Mouse (Mus musculus) layer of hippocampus, adult 18-20 months (tissue): Measurements from ENCODE around the gene Eps15l1. TPM values are rescaled to one million over a fixed set of nuclear protein-coding genes. Genes with fewer than 3 reads are reported as not detected.

Source experiments
- DNase-seq, 2 experiments: peaks; one replicate each; pipeline ENCODE4 v3.0.0; 2022; ENCODE audit warnings: low spot score in 2 of 2
- long read RNA-seq: library from polyadenylated mRNA; stranded (forward); transcript quantifications from one replicate; pipeline ENCODE4 v2.0.0, GENCODE M21; 2021
- total RNA-seq, 2 experiments: library from RNA; stranded (reverse); gene quantifications; 2 replicates each; pipeline ENCODE4 v1.2.3; 2021

Eps15l1 gene
- total RNA-seq: 10 to 100 TPM; 60.6 to 67.8 TPM
- long read RNA-seq, transcript Eps15l1-201 (24 exons, 3,129 nt): major isoform, 26 of 62 reads
- long read RNA-seq, partial matches to known transcripts: 6 of 62 reads
- long read RNA-seq, other reads (novel, unspliced or antisense): 26 of 62 reads

- peak; percentile 97 to 99 for DNase-seq
These were observed at the start of gene Eps15l1 for GRCm38 (mm10) chr8:72421362-72422335. Gene Eps15l1, minus strand, starts transcription at chr8:72421460.

GRCm38 (mm10) chr8:72470684-72471083, 49.4 kb upstream of the Eps15l1 start:
- DNase-seq: no peak

GRCm38 (mm10) chr8:72469984-72470383, 48.7 kb upstream of the Eps15l1 start:
- no peak for DNase-seq

DNA sequence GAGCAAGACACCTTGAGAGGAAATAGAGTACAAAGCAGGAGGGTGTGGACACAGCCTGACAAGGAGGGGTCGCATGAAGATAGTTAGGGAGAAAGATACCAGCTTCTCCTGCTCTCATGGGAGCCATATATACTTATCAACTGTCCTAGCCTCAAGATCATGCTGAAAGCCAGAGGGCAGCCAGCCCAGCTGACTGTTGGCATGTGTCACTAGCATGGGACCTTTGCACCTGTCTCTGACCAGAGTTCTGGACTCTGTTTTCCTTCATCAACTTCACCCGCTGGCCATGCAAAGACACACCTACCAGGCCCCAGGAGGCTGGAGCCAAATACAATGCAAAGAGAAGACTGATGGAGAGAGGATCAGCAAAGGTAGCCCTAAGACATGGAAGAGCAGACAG, 48.0 kb upstream of the Eps15l1 start:
- DNase-seq: no peak

DNA sequence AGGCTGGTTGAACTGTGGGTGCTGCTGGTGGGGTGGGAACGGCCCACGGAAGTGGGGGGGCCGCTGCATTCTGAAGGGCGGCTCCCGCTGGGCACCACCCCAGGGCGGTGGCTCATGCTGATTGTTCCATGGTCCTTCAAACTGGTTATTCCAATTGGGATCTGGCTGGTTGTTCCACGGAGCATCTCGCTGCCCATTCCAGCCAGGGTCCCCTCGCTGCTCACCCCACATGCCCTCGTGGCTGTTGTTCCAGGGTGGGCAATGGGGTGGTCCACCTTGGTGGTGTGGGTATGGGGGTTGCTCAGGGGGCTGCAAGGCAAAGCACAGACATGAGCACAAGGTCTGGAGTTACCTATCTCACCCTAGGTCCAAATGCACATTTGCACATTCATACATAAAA, 43.0 kb upstream of the Eps15l1 start:
- no peak for DNase-seq

GRCm38 (mm10) chr8:72459881-72460533, 38.7 kb upstream of the Eps15l1 start:
- DNase-seq: no peak

DNA sequence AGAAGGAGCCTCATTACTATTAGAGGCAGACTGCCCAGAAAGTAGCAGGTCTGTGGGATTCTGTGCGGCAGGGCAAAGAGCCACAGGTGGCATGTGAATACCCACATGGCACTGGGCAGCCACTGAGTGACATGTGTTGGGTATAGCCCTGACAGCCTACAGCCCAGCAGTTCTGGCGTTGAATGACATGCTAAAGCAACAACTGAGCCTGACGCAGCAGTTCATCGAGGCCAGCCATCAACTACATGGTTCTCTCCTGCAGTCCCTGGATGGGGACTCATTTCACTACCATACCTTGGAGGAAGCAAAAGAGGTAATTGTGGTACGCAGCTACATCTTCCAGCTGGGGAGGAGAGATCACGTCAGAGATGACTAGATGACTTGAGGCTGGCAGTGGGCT, 37.2 kb upstream of the Eps15l1 start:
- no peak for DNase-seq

DNA sequence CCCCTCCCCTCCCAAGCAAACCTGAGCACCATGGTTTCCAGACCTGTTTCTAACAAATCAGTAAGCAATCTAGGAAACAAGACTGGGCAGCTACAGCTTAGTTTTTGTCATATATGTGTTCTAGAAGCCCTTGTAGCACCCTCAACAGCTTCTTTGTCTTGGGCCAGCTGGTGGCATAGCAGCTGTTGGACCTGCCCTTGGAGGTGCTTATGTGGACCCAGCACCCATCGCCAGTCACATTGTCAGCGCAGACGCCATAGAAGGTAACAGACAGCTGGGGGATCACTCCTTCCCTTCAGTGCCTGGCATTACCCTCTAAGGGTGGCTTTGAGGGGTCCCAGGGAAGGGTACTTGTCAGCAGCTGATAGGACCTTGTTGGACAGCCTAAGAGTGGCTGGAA, 36.5 kb upstream of the Eps15l1 start:
- no peak for DNase-seq

DNA sequence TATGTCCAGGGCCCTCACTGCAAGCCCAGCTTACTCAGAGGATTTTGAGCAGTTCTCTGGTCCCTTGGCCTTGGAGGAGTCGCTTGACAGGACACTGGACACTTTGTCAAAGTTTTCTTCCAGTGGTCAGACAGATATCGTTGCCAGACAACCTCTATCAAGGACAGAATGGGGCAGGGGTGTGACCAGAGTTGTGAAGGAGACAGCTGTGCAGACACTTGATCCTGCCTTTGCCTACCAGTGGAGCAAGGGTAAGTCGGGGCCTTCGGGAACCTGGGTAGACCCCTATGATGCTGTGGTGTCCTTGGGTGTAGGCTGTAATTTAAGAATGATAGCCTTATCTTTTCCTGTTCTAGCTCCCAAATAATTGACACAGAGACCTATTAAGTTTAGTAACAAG, 34.1 kb upstream of the Eps15l1 start:
- DNase-seq: no peak

DNA sequence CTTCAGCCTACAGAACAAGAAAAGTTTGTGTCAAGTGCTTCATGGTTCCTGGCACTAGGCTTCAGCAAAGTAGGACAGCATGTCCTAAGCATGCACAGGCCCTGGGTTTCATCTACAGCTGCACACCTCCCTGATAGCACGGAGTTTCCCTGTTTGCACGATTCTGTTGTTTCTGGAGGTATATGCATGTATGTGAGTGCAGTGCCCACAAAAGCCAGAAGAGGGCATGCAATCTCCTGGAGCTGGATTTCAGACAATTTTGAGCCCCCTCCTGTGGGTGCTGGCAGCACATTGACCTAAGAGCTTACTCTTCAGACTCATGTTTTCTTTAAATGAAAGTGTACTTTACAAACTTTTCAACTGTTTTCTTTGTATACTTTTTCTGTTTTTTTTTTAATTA, 32.6 kb upstream of the Eps15l1 start:
- no peak for DNase-seq

DNA sequence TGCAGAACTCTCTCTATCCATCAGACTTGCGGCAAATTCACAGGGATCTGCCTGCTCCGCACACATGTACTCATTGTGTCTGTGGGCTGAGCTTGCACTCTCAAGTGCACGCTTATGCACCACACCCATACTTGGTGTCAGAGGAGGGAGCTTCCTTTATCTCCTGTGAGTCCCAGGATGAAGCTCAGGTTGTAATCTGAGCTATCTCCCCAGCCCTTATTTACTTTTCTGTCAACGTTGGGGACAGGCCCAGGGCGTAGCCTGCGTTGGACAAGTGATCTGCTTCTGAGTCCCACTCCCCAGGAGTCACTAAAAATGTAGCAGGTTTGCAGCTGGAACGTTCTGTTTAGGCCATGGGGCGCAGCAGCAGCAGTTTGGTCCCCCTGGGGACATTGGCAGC, 30.3 kb upstream of the Eps15l1 start:
- DNase-seq: no peak

DNA sequence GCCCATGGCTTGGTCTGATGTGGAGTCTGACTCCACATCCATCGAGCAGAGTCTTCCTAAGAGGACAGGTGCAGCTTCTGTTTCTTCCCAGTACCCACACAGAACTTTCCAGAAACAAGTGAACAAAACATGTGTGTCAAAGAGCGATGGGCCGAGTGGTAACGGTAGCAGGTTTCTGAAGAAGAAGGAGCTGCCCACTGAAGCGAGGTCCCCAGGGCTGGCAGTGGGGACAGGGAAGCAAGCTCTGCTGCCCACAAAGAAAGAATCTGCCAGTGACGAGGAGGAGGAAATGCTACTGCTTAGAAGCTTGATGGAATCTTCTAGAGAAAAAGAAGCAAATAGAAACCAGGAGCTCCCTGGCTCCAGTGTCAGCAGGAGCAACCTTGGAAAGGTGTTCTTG, 23.8 kb upstream of the Eps15l1 start:
- no peak for DNase-seq

- no peak for DNase-seq
These were observed 22.7 kb upstream of the Eps15l1 start for GRCm38 (mm10) chr8:72443994-72444350.

DNA sequence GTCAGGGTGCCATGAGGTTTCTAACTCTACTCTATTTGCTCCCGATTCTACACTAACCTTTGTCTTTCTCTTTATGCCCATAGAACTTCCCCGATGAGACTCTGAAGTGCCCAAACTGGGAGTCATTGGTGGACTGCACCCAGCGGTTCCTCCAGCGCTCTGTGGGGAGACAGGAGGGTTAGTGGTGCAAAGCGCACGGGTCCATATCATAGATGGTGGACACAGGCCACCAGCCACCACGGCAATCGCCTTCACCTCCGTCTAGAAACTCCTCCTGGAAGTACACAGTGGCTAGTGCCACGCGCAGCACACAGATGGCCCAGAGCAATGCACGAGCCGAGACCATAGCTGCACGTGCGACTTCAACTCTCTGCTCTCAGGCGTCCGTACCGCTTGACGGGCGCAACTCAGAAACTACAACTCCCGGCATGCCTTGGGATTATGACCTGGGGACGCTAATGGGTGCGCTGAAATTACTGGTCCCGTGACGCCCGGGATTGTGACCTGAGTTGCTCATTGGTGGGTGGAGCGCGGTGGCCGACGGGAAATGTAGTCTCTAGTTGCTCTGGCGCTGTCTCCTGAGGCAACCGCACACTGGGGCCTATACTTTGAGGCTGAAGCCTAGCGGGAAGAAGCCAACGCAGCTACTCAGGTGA, 22.2 kb upstream of the Eps15l1 start, which contains the start of the genes Calr3 and 1700030K09Rik:
Gene Calr3, minus strand, starts transcription at position 533 of the 656 bp plus-strand sequence.
Gene 1700030K09Rik, plus strand, starts transcription at position 543 of the 656 bp plus-strand sequence.
- peak; percentile 97 to 99 for DNase-seq

GRCm38 (mm10) chr8:72438248-72439015, 17.2 kb upstream of the Eps15l1 start:
- DNase-seq: no peak

DNA sequence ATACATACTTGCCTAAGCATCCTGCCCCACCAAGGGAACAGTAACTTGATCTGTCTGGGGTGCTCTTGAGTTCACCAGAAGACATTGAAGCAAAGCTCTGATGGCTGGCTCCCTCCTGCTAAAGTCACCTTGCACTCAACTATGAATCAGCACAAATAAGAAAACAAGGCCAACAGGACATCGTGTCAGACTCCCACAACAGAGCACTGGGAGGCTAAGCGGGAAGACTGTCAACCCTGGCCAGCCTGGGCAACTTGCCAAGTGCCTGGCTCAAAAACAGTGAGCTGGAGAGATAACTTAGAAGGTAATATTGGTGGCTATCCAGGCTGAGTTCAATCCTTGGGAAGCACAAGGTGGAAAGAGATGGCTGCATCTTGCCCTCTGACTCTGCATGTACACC, 13.7 kb upstream of the Eps15l1 start:
- no peak for DNase-seq

DNA sequence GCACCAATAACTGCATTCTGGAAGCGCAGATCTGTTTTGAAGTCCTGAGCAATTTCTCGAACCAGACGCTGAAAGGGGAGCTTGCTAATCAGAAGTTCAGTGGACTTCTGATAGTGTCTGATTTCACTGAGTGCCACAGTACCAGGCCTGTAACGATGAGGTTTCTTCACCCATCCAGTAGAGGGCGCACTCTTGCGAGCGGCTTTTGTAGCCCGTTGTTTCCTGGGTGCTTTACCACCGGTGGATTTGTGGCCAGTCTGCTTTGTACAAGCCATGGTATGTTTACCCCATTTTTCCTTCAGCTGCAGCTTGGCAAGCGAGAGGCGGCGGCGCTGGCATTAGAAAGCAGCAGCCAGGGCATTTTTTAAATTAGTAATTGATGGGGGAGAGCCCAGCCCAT, 8.4 kb upstream of the Eps15l1 start:
- DNase-seq: no peak

GRCm38 (mm10) chr8:72422926-72423325, 1.7 kb upstream of the Eps15l1 start:
- DNase-seq: no peak

DNA sequence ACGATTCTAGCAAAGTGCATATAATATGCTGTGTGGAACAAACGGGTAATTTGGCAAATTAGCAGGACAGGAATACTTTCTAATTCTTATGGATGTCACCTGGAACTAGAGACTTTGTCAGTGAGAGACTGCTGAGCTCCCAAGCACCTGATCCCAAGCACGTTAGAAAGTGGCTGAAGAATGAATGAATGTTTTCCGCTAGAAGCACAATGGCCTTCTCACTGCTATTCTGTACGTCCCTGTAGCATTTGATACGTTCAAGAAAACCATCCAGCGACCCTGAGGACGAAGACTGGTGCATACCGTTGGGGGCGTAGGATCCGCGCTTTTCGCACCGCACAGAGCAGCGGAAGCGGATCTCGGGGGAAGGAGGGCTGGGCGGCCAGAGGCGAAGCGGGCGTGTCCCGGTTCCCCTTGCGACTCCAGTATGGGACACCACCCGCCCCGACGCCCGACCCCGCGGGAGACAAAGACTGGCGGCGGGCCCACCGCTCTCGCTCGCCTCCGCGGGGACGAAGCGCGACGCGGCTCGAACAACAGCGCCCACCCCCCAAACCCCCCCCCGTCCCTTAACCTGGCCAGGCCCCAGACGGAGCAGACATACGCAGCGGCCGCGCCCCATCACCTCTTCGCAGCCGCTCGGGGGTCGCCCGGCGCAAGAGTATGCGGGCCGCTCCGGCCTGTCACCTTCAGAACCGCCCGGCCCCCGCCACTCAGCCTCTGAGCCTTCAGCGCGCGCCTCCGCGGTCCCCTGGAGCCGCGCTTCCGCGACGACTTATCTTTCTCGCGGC, 494 bp downstream of the Eps15l1 start:
- DNase-seq: peak in 1 of 2 experiments; percentile 26

- DNase-seq: no peak
These were observed 3.2 kb downstream of the Eps15l1 start for GRCm38 (mm10) chr8:72418073-72418472.
